Mouse (Mus musculus): ENCODE results near the gene Rrp12.
A peak's percentile ranks its signal among the peaks of the same experiment; 100 is the strongest.
"Not testable (repeated sequence)": the region's sequence is repeated elsewhere in the genome, so short reads cannot be mapped to it uniquely, and the experiment has no call there.

Rrp12 gene

GRCm38 (mm10) chr19:41895460-41896318, at the start of gene Rrp12:
TSS of gene Rrp12 (minus strand) at chr19:41896173.
- DNase-seq (ENCODE audit: low read depth): peak; percentile 91

- no peak for DNase-seq (ENCODE audit: low read depth)
Observed at GRCm38 (mm10) chr19:41943841-41944240, 47.9 kb upstream of the Rrp12 start.

GRCm38 (mm10) chr19:41938539-41938938, 42.6 kb upstream of the Rrp12 start:
- DNase-seq (ENCODE audit: low read depth): no peak

GRCm38 (mm10) chr19:41935921-41936320, 39.9 kb upstream of the Rrp12 start:
- no peak for DNase-seq (ENCODE audit: low read depth)

- peak; percentile 35 for DNase-seq (ENCODE audit: low read depth)
Observed at GRCm38 (mm10) chr19:41934124-41934523, 38.2 kb upstream of the Rrp12 start.

GRCm38 (mm10) chr19:41933179-41934086, 37.5 kb upstream of the Rrp12 start, which contains the start of the genes Exosc1 and Zdhhc16:
TSS of gene Exosc1 (minus strand) at chr19:41933423.
TSS of gene Zdhhc16 (plus strand) at chr19:41933480.
- peak; percentile 98 for DNase-seq (ENCODE audit: low read depth)

GRCm38 (mm10) chr19:41932686-41933085, 36.7 kb upstream of the Rrp12 start:
- peak; percentile 34 for DNase-seq (ENCODE audit: low read depth)

GRCm38 (mm10) chr19:41920412-41921067, 24.6 kb upstream of the Rrp12 start:
- DNase-seq (ENCODE audit: low read depth): no peak

- DNase-seq (ENCODE audit: low read depth): no peak
Observed at GRCm38 (mm10) chr19:41919471-41919870, 23.5 kb upstream of the Rrp12 start.

- no peak for DNase-seq (ENCODE audit: low read depth)
Observed at GRCm38 (mm10) chr19:41916853-41917252, 20.9 kb upstream of the Rrp12 start.

GRCm38 (mm10) chr19:41915294-41915693, 19.3 kb upstream of the Rrp12 start:
- DNase-seq (ENCODE audit: low read depth): no peak

GRCm38 (mm10) chr19:41914592-41914882, 18.6 kb upstream of the Rrp12 start:
- DNase-seq (ENCODE audit: low read depth): not testable (repeated sequence)

GRCm38 (mm10) chr19:41913774-41914591, 18.0 kb upstream of the Rrp12 start:
- no peak for DNase-seq (ENCODE audit: low read depth)

GRCm38 (mm10) chr19:41912121-41913080, 16.4 kb upstream of the Rrp12 start:
- no peak for DNase-seq (ENCODE audit: low read depth)

- peak; percentile 98 for DNase-seq (ENCODE audit: low read depth)
Observed at GRCm38 (mm10) chr19:41911178-41912073, 15.5 kb upstream of the Rrp12 start, which contains the start of gene Pgam1. TSS of gene Pgam1 (plus strand) at chr19:41911923.

GRCm38 (mm10) chr19:41910396-41910795, 14.4 kb upstream of the Rrp12 start:
- DNase-seq (ENCODE audit: low read depth): no peak

GRCm38 (mm10) chr19:41908736-41909135, 12.8 kb upstream of the Rrp12 start:
- DNase-seq (ENCODE audit: low read depth): no peak

- no peak for DNase-seq (ENCODE audit: low read depth)
Observed at GRCm38 (mm10) chr19:41907079-41907760, 11.2 kb upstream of the Rrp12 start.
